Mouse (Mus musculus) kidney, adult 9 months (tissue): ENCODE results near the gene Rmi1.
"Not testable (repeated sequence)": the region's sequence is repeated elsewhere in the genome, so short reads cannot be mapped to it uniquely, and the experiment has no call there.

Source experiments
- DNase-seq: peaks from one replicate; pipeline ENCODE4 v3.0.0; 2022

The Rmi1 gene

GRCm38 (mm10) chr13:58402003-58402743 lies at the start of gene Rmi1:
TSS of gene Rmi1 (plus strand) at chr13:58402248.
- peak; percentile 97 for DNase-seq

- DNase-seq, result no peak
Measured at GRCm38 (mm10) chr13:58352996-58353395, 49.1 kb upstream of the Rmi1 start.

GRCm38 (mm10) chr13:58358629-58359303 lies 43.3 kb upstream of the Rmi1 start, which contains the start of gene Kif27:
TSS of gene Kif27 (minus strand) at chr13:58359122.
- peak; percentile 88 for DNase-seq

- no peak for DNase-seq
Measured at GRCm38 (mm10) chr13:58359304-58359653, 42.8 kb upstream of the Rmi1 start.

- DNase-seq, result peak; percentile 67
Measured at GRCm38 (mm10) chr13:58364353-58365175, 37.5 kb upstream of the Rmi1 start.

GRCm38 (mm10) chr13:58365179-58365578 lies 36.9 kb upstream of the Rmi1 start:
- peak; percentile 28 for DNase-seq

- DNase-seq, result no peak
Measured at GRCm38 (mm10) chr13:58366373-58366772, 35.7 kb upstream of the Rmi1 start.

- DNase-seq, result no peak
Measured at GRCm38 (mm10) chr13:58367641-58368040, 34.4 kb upstream of the Rmi1 start.

GRCm38 (mm10) chr13:58368835-58369234 lies 33.2 kb upstream of the Rmi1 start:
- no peak for DNase-seq

GRCm38 (mm10) chr13:58372278-58373152 lies 29.5 kb upstream of the Rmi1 start:
- DNase-seq, result no peak

GRCm38 (mm10) chr13:58373153-58373470 lies 28.9 kb upstream of the Rmi1 start:
- DNase-seq, result no peak

GRCm38 (mm10) chr13:58384371-58384770 lies 17.7 kb upstream of the Rmi1 start:
- DNase-seq, result no peak

GRCm38 (mm10) chr13:58384779-58385546 lies 17.1 kb upstream of the Rmi1 start, which contains the start of gene 2210016F16Rik:
TSS of gene 2210016F16Rik (minus strand) at chr13:58385225.
- peak; percentile 65 for DNase-seq

GRCm38 (mm10) chr13:58385547-58385920 lies 16.5 kb upstream of the Rmi1 start:
- no peak for DNase-seq

GRCm38 (mm10) chr13:58387948-58388347 lies 14.1 kb upstream of the Rmi1 start:
- peak; percentile 79 for DNase-seq

GRCm38 (mm10) chr13:58388379-58388778 lies 13.7 kb upstream of the Rmi1 start:
- no peak for DNase-seq

GRCm38 (mm10) chr13:58389324-58389951 lies 12.6 kb upstream of the Rmi1 start:
- DNase-seq, result no peak

- not testable (repeated sequence) for DNase-seq
Measured at GRCm38 (mm10) chr13:58394392-58394791, 7.7 kb upstream of the Rmi1 start.

- DNase-seq, result no peak
Measured at GRCm38 (mm10) chr13:58397651-58398050, 4.4 kb upstream of the Rmi1 start.

- no peak for DNase-seq
Measured at GRCm38 (mm10) chr13:58400576-58400975, 1.5 kb upstream of the Rmi1 start.
